Mouse (Mus musculus): ENCODE results near the gene Cygb.

GRCm38 (mm10) chr11:116617641-116618040 lies 36.5 kb downstream of the Cygb start:
- no peak for TF ChIP-seq CTCF (IDR thresholded peaks at IDR 0.05; ENCODE audit: control insufficient read depth, insufficient read depth, low read length)
- no peak for TF ChIP-seq POLR2A (IDR thresholded peaks at IDR 0.05; ENCODE audit: borderline replicate concordance, control insufficient read depth, low read depth, low read length)

Data from bone marrow, adult 2 months (tissue).